Mouse (Mus musculus): ENCODE data around the gene Svs5.

DNA sequence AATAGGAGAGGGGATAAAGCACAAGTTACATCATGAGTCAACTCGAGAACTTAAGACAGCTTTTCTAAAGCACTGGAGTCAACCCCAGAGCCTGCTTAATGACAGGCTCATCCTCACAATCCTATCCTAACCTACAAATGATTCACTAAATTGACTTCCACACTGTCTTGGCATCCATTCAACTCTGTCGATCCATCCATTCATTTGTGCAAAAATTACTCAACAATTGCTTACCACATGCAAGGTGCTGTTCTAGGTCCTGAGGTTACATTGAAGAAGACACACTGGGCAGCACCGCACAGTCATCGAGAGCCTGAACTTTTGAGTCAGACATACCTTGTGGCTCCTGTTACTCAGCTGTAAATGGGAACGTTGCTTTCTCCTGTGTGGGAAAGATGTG, 26.5 kb downstream of the Svs5 start:
- TF ChIP-seq CTCF (IDR thresholded peaks at IDR 0.05; ENCODE audit: low read depth, low read length), result no peak
- no peak for TF ChIP-seq TAL1 (conservative IDR thresholded peaks at IDR 0.05; ENCODE audit: low read depth, low read length)
- TF ChIP-seq GATA1 (IDR thresholded peaks at IDR 0.05; ENCODE audit: borderline replicate concordance, low read length), result no peak
- no peak for TF ChIP-seq POLR2AphosphoS5 (IDR thresholded peaks at IDR 0.05; ENCODE audit: insufficient replicate concordance, low read depth, low read length)

All from G1E (cell line).